Mouse (Mus musculus) intestine, postnatal 0 days (tissue): ENCODE results near the gene Capzb. TPM values are rescaled to one million over a fixed set of nuclear protein-coding genes. Genes with fewer than 3 reads are reported as not detected.

Source experiments
- ATAC-seq: fragments of 200-750 bp; cut with Nextera tagmentation; 2 replicates; pipeline ENCODE4 v1.8.0; 2017; ENCODE audit warnings: mild to moderate bottlenecking, moderate TSS enrichment, moderate library complexity
- H3K27ac ChIP-seq: fragments of 300-500 bp; sonication (generic); 2 replicates; pipeline ENCODE4 v1.5.1; 2014; ENCODE audit warnings: mild to moderate bottlenecking, low read depth, low read length, moderate library complexity
- H3K27me3 ChIP-seq: fragments of 300-500 bp; sonication (generic); replicated peaks from 2 replicates; pipeline ENCODE4 v1.6.1; 2014; ENCODE audit warnings: low read length, mixed read lengths; ENCODE audit not compliant: control insufficient read depth, insufficient read depth
- H3K36me3 ChIP-seq: fragments of 300-500 bp; sonication (generic); 2 replicates; pipeline ENCODE4 v1.6.1; 2014; ENCODE audit warnings: mild to moderate bottlenecking, moderate library complexity; ENCODE audit not compliant: control insufficient read depth, insufficient read depth
- H3K4me1 ChIP-seq: fragments of 300-500 bp; sonication (generic); replicated peaks from 2 replicates; pipeline ENCODE4 v1.6.1; 2014; ENCODE audit warnings: antibody characterized with exemption, low read length, mixed read lengths; ENCODE audit not compliant: control insufficient read depth, insufficient read depth
- H3K4me2 ChIP-seq: fragments of 300-500 bp; sonication (generic); replicated peaks from 2 replicates; pipeline ENCODE4 v1.6.1; 2014; ENCODE audit warnings: low read depth, mild to moderate bottlenecking, moderate library complexity
- H3K4me3 ChIP-seq: fragments of 300-500 bp; sonication (generic); 2 replicates; pipeline ENCODE4 v1.5.1; 2014; ENCODE audit warnings: low read depth, low read length
- H3K9ac ChIP-seq: fragments of 300-500 bp; sonication (generic); 2 replicates; pipeline ENCODE4 v1.6.1; 2014; ENCODE audit warnings: mild to moderate bottlenecking, low read depth, low read length
- H3K9me3 ChIP-seq: fragments of 300-500 bp; sonication (generic); 2 replicates; pipeline ENCODE4 v1.6.1; 2016; ENCODE audit warnings: mixed run types; ENCODE audit not compliant: control insufficient read depth
- CTCF ChIP-seq: sonication (generic); IDR thresholded peaks from 2 replicates; pipeline ENCODE4 v1.5.1; 2016; ENCODE audit warnings: low read depth, mild to moderate bottlenecking, control low read depth, antibody characterized with exemption, moderate library complexity
- WGBS: fragments of 180-500 bp; shearing (Covaris S2); extraction: QIAGEN DNeasy Blood & Tissue Kit; methylation state at CpG from one replicate; pipeline ENCODE4 v1.1.7; 2014; 5-methylcytosine and 5-hydroxymethylcytosine counted together
- polyA plus RNA-seq: library from polyadenylated mRNA; unstranded; fragments of >200 nt; fragmentation: Nextera tagmentation; extraction: Ambion mirVana; gene quantifications from 2 replicates; pipeline ENCODE4 v1.2.1, GENCODE M21; 2015

The Capzb gene
- polyA plus RNA-seq, 1 experiment from 2014 or later = 299 TPM

DNA sequence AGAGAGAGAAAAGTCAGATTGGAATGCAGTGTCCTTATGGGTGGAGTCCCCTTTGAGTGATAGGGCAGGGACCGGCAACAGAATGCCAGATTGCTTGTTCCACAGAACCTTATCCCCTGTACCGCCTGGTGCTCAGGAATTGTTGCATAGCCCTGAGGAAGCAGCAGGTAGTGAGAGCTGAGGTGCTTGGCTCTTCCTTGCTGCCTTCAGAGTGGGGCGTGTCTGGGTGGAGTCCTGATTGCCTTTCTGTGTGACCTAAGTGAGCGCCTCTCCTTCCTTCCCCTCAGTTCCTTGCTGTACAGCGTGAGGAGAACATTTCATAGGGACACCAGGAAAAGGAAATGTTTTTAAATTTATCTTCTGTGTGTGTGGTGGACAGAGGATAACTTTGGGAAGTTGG lies 4.8 kb downstream of the Capzb start:
- no peak overlapping the region for H3K4me3 ChIP-seq
- peaks cover 3% of the 10 kb centered on the region for H3K4me1 ChIP-seq
- H3K27me3 ChIP-seq = no peaks in the 10 kb centered on the region
- H3K27ac ChIP-seq = peak overlapping the region; percentile 74
- 38% methylated on average over 5 of the region's 5 CpGs for WGBS
- peak; percentile 49 for ATAC-seq
- no peak overlapping the region for H3K9ac ChIP-seq
- TF ChIP-seq CTCF = no peak
- peak overlapping the region; percentile 27 for H3K4me2 ChIP-seq
- H3K36me3 ChIP-seq = peaks cover 8% of the 10 kb centered on the region; the same call in 1 of the 2 replicates
- no peaks in the 10 kb centered on the region for H3K9me3 ChIP-seq

DNA sequence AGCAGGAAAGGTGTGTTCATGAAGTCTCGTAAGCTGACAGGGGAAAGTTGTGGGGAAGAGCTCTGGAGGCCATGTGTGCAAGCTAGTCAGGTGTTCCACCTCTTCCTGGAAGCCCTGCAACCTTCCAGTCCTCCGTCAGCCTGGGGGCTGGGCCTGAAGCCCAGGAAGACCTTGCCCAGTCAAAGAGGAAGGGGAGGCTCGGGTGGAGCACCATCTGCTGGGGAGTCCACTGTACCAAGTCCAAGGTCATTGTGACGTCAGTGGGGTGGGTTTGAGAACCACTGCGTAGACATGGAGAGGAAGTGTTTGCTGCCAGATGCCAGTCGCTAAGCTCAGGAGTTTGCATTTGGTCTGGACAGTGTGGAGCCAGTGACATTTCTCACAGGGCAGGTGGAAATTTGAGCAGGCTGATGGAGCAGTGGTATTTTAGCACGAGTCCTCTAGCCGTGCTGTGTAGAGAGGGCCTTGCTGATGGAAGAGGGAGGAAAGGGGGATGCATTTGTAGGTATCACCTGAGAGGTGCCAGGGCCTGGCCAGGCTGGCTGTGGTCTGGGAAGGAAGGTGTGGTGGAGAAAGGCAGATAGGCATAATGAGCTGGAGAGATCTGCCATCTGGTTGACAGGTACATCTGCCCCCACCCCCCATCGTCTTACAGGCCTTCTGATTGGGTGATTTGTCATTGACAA lies 5.4 kb downstream of the Capzb start:
- ATAC-seq = peak; percentile 58

GRCm38 (mm10) chr4:139199126-139199525 lies 6.4 kb downstream of the Capzb start:
- H3K9ac ChIP-seq = no peak overlapping the region
- peaks cover 8% of the 10 kb centered on the region; the same call in 1 of the 2 replicates for H3K36me3 ChIP-seq
- no peaks in the 10 kb centered on the region for H3K9me3 ChIP-seq
- no peak overlapping the region for H3K4me3 ChIP-seq
- ATAC-seq = no peak
- no peak overlapping the region for H3K27ac ChIP-seq
- no peak overlapping the region for H3K4me2 ChIP-seq
- H3K4me1 ChIP-seq = peaks cover 3% of the 10 kb centered on the region
- 84% methylated on average over 9 of the region's 9 CpGs for WGBS
- no peak for TF ChIP-seq CTCF
- H3K27me3 ChIP-seq = no peaks in the 10 kb centered on the region

More for the DNA sequence above, 5.4 kb downstream of the Capzb start:
- H3K4me2 ChIP-seq = peak overlapping the region; percentile 27
- H3K9me3 ChIP-seq = no peaks in the 10 kb centered on the region
- H3K27me3 ChIP-seq = no peaks in the 10 kb centered on the region
- no peak overlapping the region for H3K9ac ChIP-seq
- no peak overlapping the region for H3K4me3 ChIP-seq
- H3K4me1 ChIP-seq = peaks cover 3% of the 10 kb centered on the region
- 35% methylated on average over 9 of the region's 9 CpGs for WGBS
- H3K36me3 ChIP-seq = peaks cover 8% of the 10 kb centered on the region; the same call in 1 of the 2 replicates
- TF ChIP-seq CTCF = peak; percentile 41; the same call in 1 of the 2 replicates
- H3K27ac ChIP-seq = peak overlapping the region; percentile 74

DNA sequence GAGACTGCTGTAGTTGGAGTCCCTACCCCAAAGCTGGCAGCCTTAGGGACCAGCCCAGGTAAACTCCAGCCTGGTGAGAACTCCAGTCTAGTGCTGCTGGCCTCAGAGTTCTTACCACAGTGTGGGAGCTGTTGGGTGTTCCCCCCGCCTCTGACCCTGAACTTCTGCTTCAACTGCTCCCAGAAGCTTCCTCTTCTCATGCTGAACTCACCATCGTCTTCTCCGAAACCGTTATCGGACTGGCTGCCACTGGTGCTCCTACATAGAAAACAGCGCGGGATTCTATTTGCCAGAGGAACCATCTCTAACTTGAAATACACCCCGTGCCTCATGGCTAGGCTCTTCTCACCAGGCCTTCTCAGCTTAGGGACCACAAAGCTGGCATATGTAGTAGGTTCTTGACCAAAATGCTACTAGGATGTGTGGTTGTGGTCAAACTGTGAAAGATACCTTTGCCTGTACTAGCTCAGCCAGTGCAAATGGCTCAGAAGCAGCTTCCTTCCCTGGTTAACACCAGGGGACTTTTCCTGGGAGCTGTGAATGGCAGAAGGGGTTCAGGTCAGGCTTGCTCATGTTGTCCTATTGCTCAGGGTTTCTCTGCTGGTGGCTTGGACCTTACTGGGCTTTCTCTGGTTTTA lies 7.1 kb downstream of the Capzb start:
- no peaks in the 10 kb centered on the region for H3K27me3 ChIP-seq
- TF ChIP-seq CTCF = no peak
- H3K4me3 ChIP-seq = no peak overlapping the region
- no peak overlapping the region for H3K27ac ChIP-seq
- H3K36me3 ChIP-seq = peaks cover 8% of the 10 kb centered on the region; the same call in 1 of the 2 replicates
- no peak overlapping the region for H3K4me2 ChIP-seq
- H3K4me1 ChIP-seq = no peaks in the 10 kb centered on the region; the same call in 1 of the 2 replicates
- no peak overlapping the region for H3K9ac ChIP-seq
- WGBS = 88% methylated on average over 8 of the region's 8 CpGs
- no peaks in the 10 kb centered on the region for H3K9me3 ChIP-seq
- ATAC-seq = no peak

- Histone ChIP-seq H3K4me2 (0 out of 2 replicates have a peak overlapping the region, but pooled peaks have one; percentile 1), H3K4me1 (no peaks in the 10 kb centered on the region; the same call in 1 of the 2 replicates), H3K36me3 (peaks cover 8% of the 10 kb centered on the region; the same call in 1 of the 2 replicates), H3K9me3 (no peaks in the 10 kb centered on the region), H3K27ac (no peak overlapping the region), H3K4me3 (no peak overlapping the region), H3K9ac (no peak overlapping the region), H3K27me3 (no peaks in the 10 kb centered on the region)
- no peak for ATAC-seq
- 59% methylated on average over 3 of the region's 3 CpGs for WGBS
- TF ChIP-seq CTCF = no peak
Observed at GRCm38 (mm10) chr4:139200946-139201345, 8.2 kb downstream of the Capzb start.

- 47% methylated on average over 7 of the region's 7 CpGs for WGBS
- Histone ChIP-seq H3K9me3 (no peaks in the 10 kb centered on the region), H3K4me2 (no peak overlapping the region), H3K4me1 (peaks cover 10% of the 10 kb centered on the region), H3K36me3 (peaks cover 14% of the 10 kb centered on the region), H3K27me3 (no peaks in the 10 kb centered on the region), H3K4me3 (no peak overlapping the region), H3K27ac (no peak overlapping the region), H3K9ac (no peak overlapping the region)
- no peak for TF ChIP-seq CTCF
- no peak for ATAC-seq
Observed at GRCm38 (mm10) chr4:139202556-139202955, 9.9 kb downstream of the Capzb start.
